Mouse (Mus musculus) kidney, postnatal 0 days (tissue): ENCODE results near the gene Vps45. TPM values are rescaled to one million over a fixed set of nuclear protein-coding genes. Genes with fewer than 3 reads are reported as not detected.

Experiments
- ATAC-seq: fragments of 200-750 bp; cut with Nextera tagmentation; replicated peaks from 2 replicates; pipeline ENCODE4 v1.8.0; 2017; ENCODE audit warnings: low read depth, moderate number of reproducible peaks, moderate TSS enrichment, moderate library complexity; ENCODE audit not compliant: low FRiP score
- DNase-seq: peaks from one replicate; pipeline ENCODE4 v3.0.0-alpha.2; 2016; ENCODE audit warnings: low spot score
- H3K27ac ChIP-seq: fragments of 300-500 bp; sonication (generic); 2 replicates; pipeline ENCODE4 v1.5.1; 2014; ENCODE audit warnings: mild to moderate bottlenecking
- H3K27me3 ChIP-seq: fragments of 300-500 bp; sonication (generic); 2 replicates; pipeline ENCODE4 v1.6.1; 2014; ENCODE audit warnings: low read length, mixed read lengths; ENCODE audit not compliant: insufficient read depth
- H3K36me3 ChIP-seq: fragments of 300-500 bp; sonication (generic); 2 replicates; pipeline ENCODE4 v1.6.1; 2014; ENCODE audit warnings: low read length, mixed read lengths; ENCODE audit not compliant: insufficient read depth
- H3K4me1 ChIP-seq: fragments of 300-500 bp; sonication (generic); replicated peaks from 2 replicates; pipeline ENCODE4 v1.6.1; 2014; ENCODE audit warnings: antibody characterized with exemption, low read length, mixed read lengths; ENCODE audit not compliant: insufficient read depth
- H3K4me2 ChIP-seq: fragments of 300-500 bp; sonication (generic); 2 replicates; pipeline ENCODE4 v1.6.1; 2014; ENCODE audit warnings: mild to moderate bottlenecking, low read length, moderate library complexity, mixed read lengths
- H3K4me3 ChIP-seq: fragments of 300-500 bp; sonication (generic); replicated peaks from 2 replicates; pipeline ENCODE4 v1.5.1; 2014; ENCODE audit warnings: low read depth, low read length
- H3K9ac ChIP-seq: fragments of 300-500 bp; sonication (generic); 2 replicates; pipeline ENCODE4 v1.6.1; 2014; ENCODE audit warnings: low read depth, low read length
- H3K9me3 ChIP-seq: fragments of 300-500 bp; sonication (generic); replicated peaks from 2 replicates; pipeline ENCODE4 v1.6.1; 2016; ENCODE audit warnings: low read length, inconsistent platforms, mixed read lengths
- CTCF ChIP-seq: IDR thresholded peaks from 2 replicates; pipeline ENCODE4 v1.5.1; 2016; ENCODE audit warnings: antibody characterized with exemption, low read depth, mild to moderate bottlenecking, moderate library complexity
- WGBS: fragments of 180-500 bp; shearing (Covaris S2); extraction: QIAGEN DNeasy Blood & Tissue Kit; methylation state at CpG from one replicate; pipeline ENCODE4 v1.1.7; 2014; 5-methylcytosine and 5-hydroxymethylcytosine counted together
- polyA plus RNA-seq: library from polyadenylated mRNA; unstranded; fragments of >200 nt; fragmentation: Nextera tagmentation; extraction: Ambion mirVana; gene quantifications from 2 replicates; pipeline ENCODE4 v1.2.1, GENCODE M21; 2015

Vps45 gene
- polyA plus RNA-seq, 1 experiment from 2014 or later: 41.9 TPM

DNA sequence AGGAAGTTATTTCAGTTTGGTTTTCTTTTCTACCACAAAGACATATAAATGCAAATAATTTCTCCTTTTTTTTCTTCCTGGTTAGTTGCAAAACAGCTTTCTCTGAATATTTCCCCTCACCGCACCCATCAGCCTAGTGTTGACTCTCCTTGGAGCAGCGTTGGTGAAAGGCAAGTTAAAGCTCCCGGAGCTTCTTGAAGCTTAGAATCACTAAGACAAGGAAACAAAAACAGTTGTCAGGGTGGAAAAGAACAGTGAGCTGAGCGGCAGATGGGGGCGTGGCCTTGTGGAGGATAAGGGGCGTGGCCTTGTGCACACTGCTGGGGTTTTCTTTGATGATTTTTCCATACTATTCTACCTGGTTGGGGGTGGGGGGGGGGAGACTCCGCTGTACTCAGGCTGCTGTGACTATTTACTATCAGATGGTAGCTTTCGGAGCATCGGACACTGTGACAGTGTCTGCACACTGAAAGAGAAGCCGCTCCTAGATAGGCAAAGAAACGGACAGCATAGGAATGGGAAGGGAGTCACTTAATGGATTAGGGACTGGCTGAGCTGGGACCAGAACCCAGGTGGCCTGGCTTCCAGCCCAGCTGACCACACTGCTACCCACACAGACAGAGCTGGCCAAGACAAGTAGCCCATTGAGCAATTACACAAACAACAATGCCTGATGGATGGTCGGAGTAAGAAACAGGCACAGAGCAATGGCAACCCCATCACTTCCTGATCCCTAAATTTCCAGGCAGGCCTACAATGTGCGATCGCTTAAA is 44.0 kb upstream of the Vps45 start:
- Histone ChIP-seq H3K4me2 (peak overlapping the region; percentile 40), H3K27ac (no peak overlapping the region), H3K4me1 (peaks cover 10% of the 10 kb centered on the region), H3K9ac (no peak overlapping the region), H3K4me3 (no peak overlapping the region; the same call in 1 of the 2 replicates), H3K27me3 (no peaks in the 10 kb centered on the region), H3K36me3 (no peaks in the 10 kb centered on the region), H3K9me3 (no peaks in the 10 kb centered on the region)
- ATAC-seq (no peak), DNase-seq (peak; percentile 82)
- TF ChIP-seq CTCF: no peak
- WGBS: 22% methylated on average over 14 of the region's 14 CpGs

DNA sequence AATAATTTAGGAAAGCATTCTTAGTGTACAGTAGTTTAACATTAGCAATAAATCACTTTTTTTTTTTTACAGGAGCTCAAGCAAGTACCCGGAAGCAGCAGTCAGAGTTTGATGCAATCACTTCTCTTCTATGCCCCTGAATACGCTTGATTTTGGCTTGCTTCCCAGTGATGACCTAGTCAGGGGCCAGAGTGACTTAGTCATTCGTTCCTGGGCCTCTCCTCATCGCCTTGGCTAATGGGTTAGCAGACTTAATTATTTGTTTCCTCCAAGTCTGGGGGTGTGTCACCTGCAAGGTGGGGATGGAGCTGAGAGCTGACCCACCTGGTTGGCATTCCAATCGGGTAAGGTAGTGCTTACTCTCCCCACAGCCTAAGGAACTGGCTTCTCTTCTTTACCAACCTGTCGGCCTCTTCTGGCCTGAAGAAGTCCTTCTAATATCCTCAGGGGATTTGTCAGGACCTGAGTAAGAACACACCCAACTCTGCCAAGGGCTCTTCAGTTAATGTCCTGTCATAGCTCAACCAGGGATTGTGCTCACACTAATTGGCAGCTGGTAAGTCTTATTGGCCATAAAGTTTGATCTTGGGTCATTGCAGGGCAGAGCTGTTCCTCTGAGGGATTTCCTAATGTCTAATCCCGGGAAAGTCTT is 40.5 kb upstream of the Vps45 start:
- no peaks in the 10 kb centered on the region for H3K36me3 ChIP-seq
- no peak overlapping the region for H3K4me3 ChIP-seq
- H3K4me1 ChIP-seq: no peaks in the 10 kb centered on the region
- H3K27me3 ChIP-seq: no peaks in the 10 kb centered on the region
- peak; percentile 42 for ATAC-seq
- H3K4me2 ChIP-seq: no peak overlapping the region
- WGBS: 35% methylated on average over 7 of the region's 7 CpGs
- H3K9me3 ChIP-seq: no peaks in the 10 kb centered on the region
- peak; percentile 69 for DNase-seq
- no peak overlapping the region for H3K27ac ChIP-seq
- no peak for TF ChIP-seq CTCF
- no peak overlapping the region for H3K9ac ChIP-seq

DNA sequence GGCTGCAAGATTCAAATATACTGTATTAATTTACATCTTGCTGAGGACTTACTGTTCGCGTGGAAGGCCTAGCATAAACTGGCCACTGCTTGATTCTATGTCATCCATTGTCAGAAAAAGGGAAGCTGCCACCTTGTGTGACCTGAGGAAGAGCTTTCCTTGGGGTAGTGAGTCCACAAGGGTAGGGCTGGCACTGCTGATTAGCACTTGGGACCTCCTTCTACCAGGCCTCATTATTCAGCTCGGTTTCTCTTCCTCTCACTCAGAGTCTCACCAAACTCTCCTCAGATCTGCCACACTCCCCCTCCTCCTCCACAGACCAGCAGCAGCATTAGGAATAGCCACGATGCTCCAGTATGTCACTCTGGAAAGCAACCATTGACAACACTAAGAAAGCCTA is 39.9 kb upstream of the Vps45 start:
- no peak for DNase-seq
- no peaks in the 10 kb centered on the region for H3K36me3 ChIP-seq
- no peak overlapping the region for H3K9ac ChIP-seq
- H3K27ac ChIP-seq: no peak overlapping the region
- 50% methylated on average over 4 of the region's 4 CpGs for WGBS
- no peak overlapping the region for H3K4me2 ChIP-seq
- no peaks in the 10 kb centered on the region for H3K27me3 ChIP-seq
- no peak overlapping the region for H3K4me3 ChIP-seq
- H3K9me3 ChIP-seq: no peaks in the 10 kb centered on the region
- ATAC-seq: no peak
- no peak for TF ChIP-seq CTCF
- H3K4me1 ChIP-seq: no peaks in the 10 kb centered on the region

DNA sequence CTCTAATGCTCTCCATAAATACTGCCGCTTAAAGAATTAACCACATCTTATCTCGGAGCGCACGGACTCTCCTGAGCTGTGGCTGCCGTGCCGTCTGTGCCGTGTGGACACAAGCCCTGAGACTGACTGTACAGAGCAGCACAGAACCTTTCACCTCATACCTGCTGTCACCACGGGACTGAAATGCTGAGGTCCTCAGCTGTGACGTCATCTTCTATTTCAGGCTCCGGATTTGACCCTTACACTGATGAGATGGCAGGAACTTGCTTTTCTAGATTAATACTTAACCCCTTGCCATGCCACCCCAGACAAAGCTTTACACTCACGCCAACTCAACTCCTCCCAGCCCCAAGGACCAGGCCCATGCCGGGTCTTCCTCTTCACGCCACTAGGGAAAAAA is 35.9 kb upstream of the Vps45 start:
- 55% methylated on average over 13 of the region's 13 CpGs for WGBS
- ATAC-seq: peak; percentile 92
- H3K4me1 ChIP-seq: no peaks in the 10 kb centered on the region
- no peaks in the 10 kb centered on the region for H3K36me3 ChIP-seq
- no peak overlapping the region for H3K9ac ChIP-seq
- H3K9me3 ChIP-seq: no peaks in the 10 kb centered on the region
- no peak for TF ChIP-seq CTCF
- no peak overlapping the region for H3K27ac ChIP-seq
- no peak overlapping the region for H3K4me3 ChIP-seq
- peak; percentile 33 for DNase-seq
- H3K27me3 ChIP-seq: no peaks in the 10 kb centered on the region
- no peak overlapping the region for H3K4me2 ChIP-seq

DNA sequence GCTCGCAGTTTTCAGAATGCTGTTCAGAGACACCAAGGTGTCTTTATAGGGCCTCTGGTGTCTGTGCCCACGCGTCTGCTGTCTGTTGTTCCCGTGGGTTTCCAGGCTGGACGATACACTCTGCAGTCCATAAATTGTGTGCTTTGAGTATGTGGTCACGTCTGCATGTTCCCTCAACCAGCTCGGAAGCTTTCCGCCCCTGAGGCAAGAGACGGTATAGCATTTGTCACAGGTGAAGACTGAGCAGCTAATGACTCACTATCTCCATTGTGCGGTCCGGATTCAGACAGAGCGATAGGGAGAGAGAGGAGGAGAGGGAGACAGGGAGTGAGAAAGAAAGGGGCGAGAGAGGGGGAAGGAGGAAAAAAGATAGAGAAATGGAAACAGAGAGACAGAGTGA is 35.2 kb upstream of the Vps45 start:
- Histone ChIP-seq H3K27me3 (no peaks in the 10 kb centered on the region), H3K4me3 (no peak overlapping the region), H3K27ac (no peak overlapping the region), H3K9me3 (no peaks in the 10 kb centered on the region), H3K36me3 (no peaks in the 10 kb centered on the region), H3K4me1 (no peaks in the 10 kb centered on the region), H3K9ac (no peak overlapping the region), H3K4me2 (no peak overlapping the region)
- 50% methylated on average over 13 of the region's 13 CpGs for WGBS
- DNase-seq (no peak), ATAC-seq (no peak)
- TF ChIP-seq CTCF: no peak

DNA sequence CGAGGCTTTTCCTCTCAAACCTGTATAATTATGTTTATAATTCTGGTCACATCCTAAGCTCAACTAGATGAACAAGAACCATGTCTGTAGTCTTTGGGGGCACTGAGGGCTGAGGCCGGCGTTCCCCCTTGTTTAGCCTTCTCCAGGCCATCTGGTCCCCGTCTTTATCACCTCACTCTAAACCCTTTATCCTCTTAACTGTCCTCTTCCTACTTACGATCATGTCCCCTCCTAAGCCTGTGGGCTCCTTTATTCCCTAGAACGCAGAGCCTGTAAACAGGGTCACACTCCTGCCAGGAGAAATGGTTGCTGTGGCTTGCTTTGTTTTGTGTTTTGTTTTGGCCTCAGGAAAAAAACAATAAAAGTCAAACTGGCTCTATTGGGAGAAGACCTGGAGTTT is 33.7 kb upstream of the Vps45 start:
- Histone ChIP-seq H3K36me3 (no peaks in the 10 kb centered on the region), H3K9ac (no peak overlapping the region), H3K4me1 (no peaks in the 10 kb centered on the region), H3K27ac (no peak overlapping the region), H3K27me3 (no peaks in the 10 kb centered on the region), H3K4me2 (no peak overlapping the region), H3K4me3 (no peak overlapping the region), H3K9me3 (no peaks in the 10 kb centered on the region)
- WGBS: 66% methylated on average over 6 of the region's 6 CpGs
- ATAC-seq: no peak
- TF ChIP-seq CTCF: no peak
- no peak for DNase-seq
